Mouse (Mus musculus) neural tube, embryonic 12.5 days (tissue): Measurements from ENCODE around the gene Lrrc26. TPM values are rescaled to one million over a fixed set of nuclear protein-coding genes. Genes with fewer than 3 reads are reported as not detected.
"Not testable (repeated sequence)": the region's sequence is repeated elsewhere in the genome, so short reads cannot be mapped to it uniquely, and the experiment has no call there.

Source experiments
- ATAC-seq: fragments of 200-750 bp; cut with Nextera tagmentation; 2 replicates; pipeline ENCODE4 v1.8.0; 2017; ENCODE audit warnings: low read depth, mild to moderate bottlenecking, moderate TSS enrichment, moderate library complexity; ENCODE audit not compliant: low FRiP score
- H3K27ac ChIP-seq: fragments of 300-500 bp; sonication (generic); 2 replicates; pipeline ENCODE4 v1.5.1; 2016
- H3K27me3 ChIP-seq: fragments of 300-500 bp; sonication (generic); replicated peaks from 2 replicates; pipeline ENCODE4 v1.6.1; 2016; ENCODE audit warnings: mild to moderate bottlenecking
- H3K36me3 ChIP-seq: fragments of 300-500 bp; sonication (generic); 2 replicates; pipeline ENCODE4 v1.6.1; 2016; ENCODE audit warnings: mild to moderate bottlenecking
- H3K4me1 ChIP-seq: fragments of 300-500 bp; sonication (generic); 2 replicates; pipeline ENCODE4 v1.6.1; 2016
- H3K4me2 ChIP-seq: fragments of 300-500 bp; sonication (generic); replicated peaks from 2 replicates; pipeline ENCODE4 v1.6.1; 2016; ENCODE audit warnings: mild to moderate bottlenecking
- H3K4me3 ChIP-seq: fragments of 300-500 bp; sonication (generic); 2 replicates; pipeline ENCODE4 v1.5.1; 2016
- H3K9ac ChIP-seq: fragments of 300-500 bp; sonication (generic); 2 replicates; pipeline ENCODE4 v1.6.1; 2016; ENCODE audit warnings: mild to moderate bottlenecking
- H3K9me3 ChIP-seq: fragments of 300-500 bp; sonication (generic); 2 replicates; pipeline ENCODE4 v1.6.1; 2016; ENCODE audit warnings: mild to moderate bottlenecking
- WGBS: fragments of 180-500 bp; shearing (Covaris S2); methylation state at CpG from one replicate; pipeline ENCODE4 v1.1.7; 2016; 5-methylcytosine and 5-hydroxymethylcytosine counted together
- polyA plus RNA-seq: library from polyadenylated mRNA; unstranded; fragments of >200 nt; fragmentation: Nextera tagmentation; extraction: Ambion mirVana; gene quantifications from 2 replicates; pipeline ENCODE4 v1.2.1, GENCODE M21; 2016

Gene Lrrc26
- not detected in 2 replicates for polyA plus RNA-seq

DNA sequence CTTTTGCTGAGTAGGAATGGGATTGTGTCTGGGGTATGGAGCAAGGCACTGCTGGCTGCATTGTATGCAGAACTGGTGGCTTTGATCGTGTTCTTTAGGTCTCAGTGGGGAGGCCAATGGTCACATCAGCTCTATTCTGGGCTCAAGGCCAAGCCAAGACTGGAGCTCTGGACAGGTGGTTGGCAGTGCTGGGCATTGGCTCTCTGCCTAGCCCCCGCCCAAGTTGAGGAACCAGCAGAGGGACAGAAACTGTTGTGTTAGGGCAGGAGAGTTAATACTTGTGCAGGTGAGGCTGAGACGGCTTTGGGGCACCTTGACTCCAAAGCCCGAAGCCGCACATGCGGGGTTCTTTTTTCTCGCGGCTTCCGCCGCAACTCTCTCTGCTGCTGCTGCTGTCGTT lies at the start of gene Lrrc26:
Lrrc26 (plus strand) TSS at position 265 of the 400 bp plus-strand sequence.
- Histone ChIP-seq H3K4me1 (peaks cover 23% of the 10 kb centered on the region), H3K27me3 (peaks cover 69% of the 10 kb centered on the region), H3K9ac (no peak within 1 kb of the TSS), H3K36me3 (peaks cover 16% of the 10 kb centered on the region), H3K27ac (no peak within 1 kb of the TSS), H3K4me3 (peak within 1 kb of the TSS; percentile 13; the same call in 1 of the 2 replicates), H3K9me3 (no peaks in the 10 kb centered on the region), H3K4me2 (peak within 1 kb of the TSS; percentile 38)
- ATAC-seq, result no peak
- 12% methylated on average over 11 of the region's 11 CpGs for WGBS

GRCm38 (mm10) chr2:25240310-25240709 lies 49.4 kb upstream of the Lrrc26 start:
- Histone ChIP-seq H3K4me1 (peaks cover 21% of the 10 kb centered on the region), H3K27me3 (peaks cover 17% of the 10 kb centered on the region), H3K4me3 (no peak overlapping the region), H3K4me2 (peak overlapping the region; percentile 94), H3K36me3 (peaks cover 5% of the 10 kb centered on the region), H3K27ac (no peak overlapping the region), H3K9ac (no peak overlapping the region), H3K9me3 (no peaks in the 10 kb centered on the region)
- 48% methylated on average over 8 of the region's 8 CpGs for WGBS
- ATAC-seq, result no peak

DNA sequence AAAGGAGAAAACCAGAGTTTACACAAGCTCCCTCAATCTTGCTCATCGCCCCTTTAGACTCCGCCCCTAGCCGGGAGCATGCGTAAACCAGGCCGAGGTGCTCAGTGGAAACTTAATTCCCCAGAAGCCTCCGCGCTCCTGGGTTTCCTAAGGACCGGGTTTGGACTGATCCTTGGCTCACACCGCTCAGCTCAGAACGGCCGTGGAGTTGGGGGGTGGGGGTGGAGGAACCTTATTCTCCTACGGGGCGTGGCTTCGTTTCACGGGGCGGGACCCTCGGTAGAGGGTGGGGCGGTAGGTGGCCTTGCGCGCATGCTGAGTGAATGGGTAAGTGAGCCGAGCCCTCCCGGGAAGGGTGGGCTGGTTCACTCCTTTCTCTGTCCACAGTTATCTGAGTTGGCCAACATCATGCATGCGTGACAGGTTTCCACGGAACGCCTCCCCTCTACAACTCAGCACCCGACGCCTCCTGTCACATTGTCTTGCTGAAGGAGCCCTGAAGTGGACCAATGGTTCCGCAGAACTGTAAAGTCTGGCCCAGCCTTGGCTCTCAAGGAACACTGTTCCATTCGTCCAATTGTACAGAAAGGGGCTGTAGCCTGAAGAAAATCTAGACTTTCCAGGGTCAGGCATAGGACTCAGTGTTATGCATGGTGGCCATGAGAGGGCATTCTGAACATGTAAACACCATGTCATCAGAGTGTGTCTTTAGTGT lies 48.8 kb upstream of the Lrrc26 start:
- Histone ChIP-seq H3K9ac (peak overlapping the region; percentile 5; the same call in 1 of the 2 replicates), H3K9me3 (no peaks in the 10 kb centered on the region), H3K27me3 (peaks cover 17% of the 10 kb centered on the region), H3K4me3 (peak overlapping the region; percentile 60), H3K27ac (no peak overlapping the region), H3K36me3 (peaks cover 11% of the 10 kb centered on the region), H3K4me1 (peaks cover 21% of the 10 kb centered on the region), H3K4me2 (peak overlapping the region; percentile 94)
- 2% methylated on average over 29 of the region's 29 CpGs for WGBS
- peak; percentile 69 for ATAC-seq

DNA sequence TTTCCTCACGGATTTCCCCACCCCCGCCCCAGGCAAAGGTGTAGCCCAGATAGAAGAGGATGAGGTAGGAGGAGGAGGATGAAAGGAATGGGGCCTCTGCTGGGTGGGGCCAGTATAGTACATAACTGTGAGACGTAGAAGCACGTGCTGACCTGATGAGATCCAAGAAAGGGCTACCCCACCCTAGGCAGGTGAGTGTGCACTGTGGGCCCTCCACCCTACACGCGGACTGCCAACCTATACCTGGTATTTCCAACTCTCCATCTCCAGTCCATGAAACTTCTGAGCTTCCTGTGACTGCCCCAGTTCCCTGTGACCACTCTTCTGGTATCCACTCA lies 48.3 kb upstream of the Lrrc26 start:
- 23% methylated on average over 6 of the region's 6 CpGs for WGBS
- Histone ChIP-seq H3K4me3 (peak overlapping the region; percentile 60), H3K9ac (peak overlapping the region; percentile 82; the same call in 1 of the 2 replicates), H3K36me3 (peaks cover 16% of the 10 kb centered on the region), H3K4me2 (peak overlapping the region; percentile 94), H3K9me3 (no peaks in the 10 kb centered on the region), H3K27me3 (peaks cover 17% of the 10 kb centered on the region), H3K27ac (no peak overlapping the region), H3K4me1 (peaks cover 21% of the 10 kb centered on the region)
- peak; percentile 26 for ATAC-seq

GRCm38 (mm10) chr2:25242101-25242506 lies 47.6 kb upstream of the Lrrc26 start, which contains the start of the genes Rnf208 and Cysrt1:
Rnf208 (plus strand) TSS chr2:25242255.
Cysrt1 (minus strand) TSS chr2:25242452.
- peaks cover 22% of the 10 kb centered on the region for H3K36me3 ChIP-seq
- under 1% methylated on average over 54 of the region's 59 CpGs for WGBS

GRCm38 (mm10) chr2:25243342-25243741 lies 46.4 kb upstream of the Lrrc26 start:
- Histone ChIP-seq H3K27me3 (peaks cover 17% of the 10 kb centered on the region), H3K4me1 (peaks cover 21% of the 10 kb centered on the region), H3K9me3 (no peaks in the 10 kb centered on the region), H3K27ac (no peak overlapping the region), H3K4me3 (no peak overlapping the region; the same call in 1 of the 2 replicates), H3K36me3 (peaks cover 33% of the 10 kb centered on the region), H3K4me2 (peak overlapping the region; percentile 94), H3K9ac (peak overlapping the region; percentile 82; the same call in 1 of the 2 replicates)
- 78% methylated on average over 8 of the region's 8 CpGs for WGBS
- ATAC-seq, result no peak

More at GRCm38 (mm10) chr2:25242101-25242506, 47.6 kb upstream of the Lrrc26 start, which contains the start of the genes Rnf208 and Cysrt1:
- ATAC-seq, result peak; percentile 39
- Histone ChIP-seq H3K9ac (peak within 1 kb of the TSS; percentile 82), H3K4me1 (peaks cover 21% of the 10 kb centered on the region), H3K4me3 (peak within 1 kb of the TSS; percentile 60), H3K27me3 (peaks cover 17% of the 10 kb centered on the region), H3K9me3 (no peaks in the 10 kb centered on the region), H3K4me2 (peak within 1 kb of the TSS; percentile 94), H3K27ac (no peak within 1 kb of the TSS)

DNA sequence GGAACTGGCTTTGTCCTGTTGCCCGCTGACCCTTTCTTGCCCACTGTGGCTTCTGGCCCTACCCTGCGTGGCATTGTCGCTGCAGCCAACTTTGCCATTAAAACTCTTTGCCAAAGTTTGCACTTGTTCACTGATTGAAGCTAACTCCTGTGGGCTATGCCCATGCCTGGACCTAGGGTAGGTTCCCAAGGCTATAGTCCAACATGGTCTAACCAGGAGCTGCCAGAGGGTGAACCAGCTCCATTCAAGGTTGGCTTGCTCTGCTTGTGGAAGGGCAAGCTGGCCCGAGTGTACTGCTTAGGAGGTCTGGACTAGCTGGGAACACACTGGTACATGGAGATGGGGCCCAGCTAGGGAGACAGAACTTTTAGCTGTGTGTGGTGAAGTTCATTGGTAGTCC lies 45.6 kb upstream of the Lrrc26 start:
- Histone ChIP-seq H3K4me3 (no peak overlapping the region), H3K27me3 (peaks cover 17% of the 10 kb centered on the region), H3K27ac (no peak overlapping the region), H3K36me3 (peaks cover 40% of the 10 kb centered on the region), H3K9ac (no peak overlapping the region), H3K9me3 (no peaks in the 10 kb centered on the region), H3K4me1 (peaks cover 21% of the 10 kb centered on the region), H3K4me2 (0 out of 2 replicates have a peak overlapping the region, but pooled peaks have one; percentile 94)
- 88% methylated on average over 4 of the region's 4 CpGs for WGBS
- ATAC-seq, result no peak

- H3K27me3 ChIP-seq, result peaks cover 16% of the 10 kb centered on the region
- H3K36me3 ChIP-seq, result peaks cover 63% of the 10 kb centered on the region
- H3K27ac ChIP-seq, result no peak within 1 kb of the TSS
- no peak within 1 kb of the TSS for H3K4me3 ChIP-seq
- no peak within 1 kb of the TSS for H3K4me2 ChIP-seq
- no peaks in the 10 kb centered on the region for H3K9me3 ChIP-seq
- WGBS, result 91% methylated on average over 10 of the region's 10 CpGs
- peaks cover 16% of the 10 kb centered on the region for H3K4me1 ChIP-seq
- no peak for ATAC-seq
- H3K9ac ChIP-seq, result 0 out of 2 replicates have a peak within 1 kb of the TSS, but pooled peaks have one; percentile 8
Observed at GRCm38 (mm10) chr2:25246183-25247072, 43.3 kb upstream of the Lrrc26 start, which contains the start of gene AL732309.1. AL732309.1 (minus strand) TSS chr2:25246863.

- Histone ChIP-seq H3K9ac (no peak overlapping the region), H3K4me3 (no peak overlapping the region), H3K27ac (no peak overlapping the region), H3K27me3 (no peaks in the 10 kb centered on the region), H3K4me1 (peaks cover 21% of the 10 kb centered on the region), H3K36me3 (peaks cover 54% of the 10 kb centered on the region), H3K4me2 (no peak overlapping the region), H3K9me3 (no peaks in the 10 kb centered on the region)
- 97% methylated on average over 1 of the region's 1 CpGs for WGBS
- no peak for ATAC-seq
Observed at GRCm38 (mm10) chr2:25252331-25252730, 37.4 kb upstream of the Lrrc26 start.

GRCm38 (mm10) chr2:25255284-25255779 lies 34.4 kb upstream of the Lrrc26 start, which contains the start of gene Tmem203:
Tmem203 (plus strand) TSS chr2:25255439.
- Histone ChIP-seq H3K9ac (peak within 1 kb of the TSS; percentile 87), H3K4me1 (peaks cover 21% of the 10 kb centered on the region)
- peak; percentile 81 for ATAC-seq

DNA sequence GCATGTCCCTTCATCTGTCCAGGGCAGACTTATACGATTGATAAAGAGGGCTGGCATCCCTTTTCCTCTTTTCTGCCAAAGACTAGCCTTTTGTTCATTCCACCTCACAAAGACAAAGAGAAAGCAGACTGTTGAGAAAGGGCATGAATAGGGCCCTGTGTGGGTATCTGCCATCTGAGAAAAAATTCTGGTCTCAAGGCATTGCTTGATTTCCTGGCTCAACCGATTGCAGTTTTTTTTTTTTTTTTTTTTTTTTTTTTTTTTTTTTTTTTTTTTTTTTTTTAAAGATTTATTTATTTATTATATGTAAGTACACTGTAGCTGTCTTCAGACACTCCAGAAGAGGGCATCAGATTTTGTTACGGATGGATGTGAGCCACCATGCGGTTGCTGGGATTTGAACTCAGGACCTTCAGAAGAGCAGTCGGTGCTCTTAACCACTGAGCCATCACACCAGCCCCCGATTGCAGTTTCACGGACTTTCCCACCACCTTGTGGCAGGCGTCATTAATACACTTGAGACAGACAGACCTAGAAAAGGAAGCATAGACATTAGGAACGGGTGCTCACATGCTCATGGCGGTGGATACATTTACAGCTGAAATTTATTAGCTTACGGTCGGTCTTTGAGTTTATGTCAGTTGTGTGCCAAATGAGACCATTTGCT lies 33.1 kb upstream of the Lrrc26 start:
- not testable (repeated sequence) for ATAC-seq, H3K27ac ChIP-seq, H3K27me3 ChIP-seq, H3K9me3 ChIP-seq
- Histone ChIP-seq H3K9ac (peak overlapping the region; percentile 87), H3K4me1 (peaks cover 21% of the 10 kb centered on the region), H3K4me3 (peak overlapping the region; percentile 99; the same call in 1 of the 2 replicates), H3K4me2 (peak overlapping the region; percentile 96), H3K36me3 (peaks cover 14% of the 10 kb centered on the region; the same call in 1 of the 2 replicates)
- 56% methylated on average over 12 of the region's 12 CpGs for WGBS

More at GRCm38 (mm10) chr2:25255284-25255779, 34.4 kb upstream of the Lrrc26 start, which contains the start of gene Tmem203:
- peak within 1 kb of the TSS; percentile 96 for H3K4me2 ChIP-seq
- H3K27me3 ChIP-seq, result no peaks in the 10 kb centered on the region
- H3K4me3 ChIP-seq, result peak within 1 kb of the TSS; percentile 99
- WGBS, result under 1% methylated on average over 39 of the region's 39 CpGs
- peak within 1 kb of the TSS; percentile 50; the same call in 1 of the 2 replicates for H3K27ac ChIP-seq
- H3K9me3 ChIP-seq, result no peaks in the 10 kb centered on the region
- peaks cover 26% of the 10 kb centered on the region for H3K36me3 ChIP-seq
